Mouse (Mus musculus) megakaryocyte, embryonic 14.5 days (primary cell): ENCODE results near the gene Icam1.

Experiments
- FLI1 ChIP-seq: IDR thresholded peaks from 2 replicates; pipeline ENCODE4 v1.6.1; 2012; ENCODE audit warnings: low read length, inconsistent platforms, mixed read lengths
- GATA1 ChIP-seq: IDR thresholded peaks from 3 replicates; pipeline ENCODE4 v1.6.1; 2012; ENCODE audit warnings: mixed read lengths, low read length, inconsistent platforms, borderline replicate concordance

GRCm38 (mm10) chr9:21002627-21003551 is 12.9 kb upstream of the Icam1 start, which contains the start of gene Mrpl4:
- TF ChIP-seq GATA1: no peak
- TF ChIP-seq FLI1: no peak
